Mouse (Mus musculus): Measurements from ENCODE around the gene Gdf7. TPM values are rescaled to one million over a fixed set of nuclear protein-coding genes. Genes with fewer than 3 reads are reported as not detected.

Gene Gdf7
- polyA plus RNA-seq, 2 experiments from 2014 or later, result not detected

DNA sequence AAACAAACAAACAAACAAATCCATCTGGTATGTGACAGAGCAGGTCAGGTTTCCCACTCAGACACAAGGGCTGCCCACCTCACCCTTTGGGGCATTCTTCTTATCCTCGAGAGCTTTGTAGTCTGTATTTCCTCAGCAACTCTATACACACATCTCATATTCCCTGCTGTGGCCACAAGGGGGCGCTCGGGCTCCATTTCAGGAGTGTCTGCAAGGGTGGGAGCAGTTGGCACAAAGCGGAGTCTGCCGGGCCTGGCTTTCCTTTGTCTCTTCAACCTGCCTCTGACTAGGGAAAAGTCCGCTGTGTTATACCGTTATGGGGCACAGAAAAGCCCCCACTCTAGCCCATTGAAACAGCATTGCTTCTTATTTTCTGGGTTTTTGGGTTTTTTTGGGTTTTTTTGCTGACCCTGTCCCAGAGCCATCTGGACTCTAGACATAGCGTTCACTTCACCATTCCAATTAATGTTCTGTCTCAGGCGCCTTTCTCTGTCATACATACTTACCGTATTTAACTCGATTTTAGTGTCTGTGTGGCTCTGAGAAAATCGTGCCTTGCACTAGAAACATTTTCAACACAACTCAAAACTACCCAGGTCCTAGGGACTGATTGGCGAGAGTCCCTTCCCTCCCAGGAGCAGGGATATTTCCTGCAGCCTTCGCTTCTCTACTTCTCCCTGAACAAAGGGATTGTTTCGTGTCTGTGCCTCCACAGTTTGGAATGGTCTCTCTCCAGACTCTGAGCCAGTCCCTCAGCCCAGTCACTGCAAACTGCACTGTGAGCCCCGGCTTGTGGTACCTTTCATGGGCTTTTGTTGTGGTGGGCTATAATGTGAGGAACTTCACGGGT is 25.3 kb upstream of the Gdf7 start:
- peak; percentile 97 for ATAC-seq

DNA sequence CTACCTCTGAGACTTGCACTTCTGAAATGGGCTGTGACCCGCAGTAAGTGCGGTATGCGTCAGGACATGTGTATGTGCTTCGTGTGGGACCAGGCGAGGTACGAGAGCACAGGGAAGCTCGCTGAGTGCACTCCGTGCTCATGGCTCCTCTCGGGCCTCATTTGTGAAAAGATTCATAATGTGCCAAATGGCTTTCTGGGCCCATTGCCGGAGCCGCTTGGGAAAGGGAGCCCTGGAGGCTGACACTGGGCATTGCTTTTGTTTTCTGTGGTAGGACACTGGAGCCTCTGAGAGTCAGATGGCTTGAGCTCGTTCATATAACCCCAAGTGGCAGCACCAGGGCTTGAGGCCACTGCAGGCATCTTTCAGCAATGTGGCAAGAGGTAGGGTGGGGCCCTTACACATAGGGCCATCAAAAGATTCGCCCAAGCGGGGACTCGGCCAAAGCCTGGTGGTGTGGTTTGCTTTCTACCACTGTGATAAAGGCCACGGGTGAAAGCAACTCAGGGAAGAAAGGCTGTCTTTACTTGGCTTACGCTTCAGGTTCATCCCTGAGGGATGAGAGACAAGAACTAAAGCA is 24.3 kb upstream of the Gdf7 start:
- no peak for ATAC-seq

DNA sequence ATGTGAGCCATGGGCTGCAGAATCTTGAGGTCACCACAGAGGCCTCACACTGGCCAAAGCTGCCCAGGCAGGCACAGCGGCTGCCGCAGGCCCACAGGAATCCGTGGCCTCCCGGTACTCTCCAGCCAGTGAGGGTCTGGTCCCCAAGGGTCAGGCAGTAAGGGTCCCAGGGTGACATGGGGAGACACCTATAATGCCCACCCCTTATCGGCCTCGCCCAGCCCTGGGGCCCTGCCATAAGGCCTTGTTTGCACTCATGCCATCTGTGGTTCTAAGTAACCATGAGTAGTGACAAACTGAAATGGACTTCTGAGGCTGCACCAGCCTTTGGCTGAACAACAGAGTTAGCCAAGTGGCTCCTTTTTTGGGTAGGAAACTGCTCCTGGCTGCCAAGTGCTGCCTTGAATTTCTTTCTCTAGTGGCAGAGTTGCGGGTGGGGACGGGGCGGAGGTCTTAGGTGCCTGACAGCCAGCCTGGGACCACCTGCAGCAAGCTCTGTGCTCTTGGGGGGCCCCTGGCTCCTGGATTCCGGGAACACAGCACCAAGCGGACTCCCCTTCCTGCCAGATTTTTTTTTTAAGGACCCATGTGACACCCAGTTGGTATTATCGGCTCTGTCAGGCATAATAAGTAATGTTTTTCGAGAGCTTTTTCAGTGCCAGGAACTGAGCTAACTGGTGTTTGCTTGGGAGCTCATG is 23.6 kb upstream of the Gdf7 start:
- ATAC-seq, result no peak

DNA sequence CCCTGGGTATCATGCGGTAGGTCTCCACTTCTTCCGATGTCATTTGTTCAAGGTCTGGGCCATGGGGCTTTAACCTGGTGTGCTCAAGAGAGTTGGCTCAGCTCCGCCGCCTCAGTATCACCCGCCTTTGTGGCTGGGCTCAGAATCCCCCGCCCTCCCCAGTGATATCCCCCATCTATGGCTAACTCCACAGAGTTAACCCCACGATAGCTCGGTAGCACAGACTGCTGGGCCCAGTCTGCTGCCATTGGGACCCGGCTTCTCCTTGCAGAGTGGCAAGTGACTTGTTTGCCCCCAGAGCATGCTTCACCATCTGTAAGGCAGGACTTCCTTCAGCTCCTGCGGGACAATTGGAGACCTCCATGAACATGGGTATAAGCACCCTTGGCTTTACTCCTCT is 22.3 kb upstream of the Gdf7 start:
- ATAC-seq, result no peak

DNA sequence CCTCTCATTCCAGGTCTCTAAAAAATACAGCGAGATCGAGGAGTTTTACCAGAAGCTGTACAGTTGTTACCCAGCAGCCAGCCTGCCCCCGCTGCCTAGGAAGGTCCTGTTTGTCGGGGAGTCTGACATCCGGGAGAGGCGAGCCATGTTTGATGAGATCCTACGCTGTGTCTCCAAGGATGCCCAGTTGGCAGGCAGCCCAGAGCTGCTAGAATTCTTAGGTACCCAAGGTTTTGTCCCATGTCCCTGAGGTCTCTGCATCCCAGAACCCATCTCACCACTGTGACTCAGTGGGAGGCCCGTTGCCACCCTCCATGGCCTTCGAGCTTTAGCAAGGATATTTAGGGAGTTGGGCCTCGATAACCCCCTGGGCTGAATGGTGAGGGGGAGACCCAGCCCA is 19.8 kb upstream of the Gdf7 start:
- ATAC-seq, result no peak

DNA sequence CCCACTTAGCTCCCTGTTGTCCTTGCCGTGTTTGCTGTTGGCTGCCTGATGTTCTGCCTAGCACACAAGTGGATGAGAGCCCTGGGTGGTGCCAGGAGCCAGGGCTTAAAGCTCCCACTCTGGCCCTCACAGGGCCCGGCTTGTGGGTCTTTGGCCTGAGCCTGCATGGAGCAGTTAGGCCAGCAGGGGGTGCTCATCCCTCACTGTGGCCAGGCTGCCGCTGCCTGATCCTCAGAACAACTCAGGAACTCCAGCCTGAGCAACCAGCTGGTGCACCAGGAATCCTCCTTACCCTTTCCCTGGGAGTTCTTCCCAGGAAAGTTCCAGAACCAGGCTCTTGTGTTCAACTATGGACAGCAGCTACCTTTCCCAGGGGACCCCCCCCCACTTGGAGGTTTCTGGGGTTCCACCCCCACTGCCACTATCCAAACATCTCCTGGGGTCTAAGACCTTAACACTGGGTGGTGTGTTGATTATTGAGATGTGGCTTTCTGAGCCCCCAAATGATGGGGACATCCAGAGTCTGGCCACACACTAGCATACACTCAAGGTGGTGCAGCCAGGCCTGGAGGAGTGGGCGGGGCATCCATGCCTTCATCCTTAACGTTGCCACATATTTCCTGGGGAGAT is 18.4 kb upstream of the Gdf7 start:
- ATAC-seq, result peak; percentile 84

DNA sequence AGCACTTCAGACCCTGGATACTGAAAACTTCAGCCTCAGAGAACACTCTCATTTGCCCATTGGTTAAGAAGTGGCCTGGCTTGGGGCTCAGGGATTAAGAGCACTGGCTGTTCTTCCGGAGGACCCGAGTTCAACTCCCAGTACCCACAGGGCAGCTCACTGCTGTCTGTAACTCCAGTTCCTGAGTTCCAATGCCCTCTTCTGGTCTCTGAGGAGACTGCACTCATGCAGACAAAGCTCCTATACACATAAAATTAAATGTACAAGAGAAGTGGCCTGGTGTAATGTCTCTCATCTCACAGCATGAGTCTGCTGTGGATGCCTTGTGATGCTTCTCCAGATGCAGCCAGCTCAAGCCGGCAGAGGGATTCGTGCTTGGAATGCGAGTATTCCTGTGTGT is 14.8 kb upstream of the Gdf7 start:
- ATAC-seq, result no peak

DNA sequence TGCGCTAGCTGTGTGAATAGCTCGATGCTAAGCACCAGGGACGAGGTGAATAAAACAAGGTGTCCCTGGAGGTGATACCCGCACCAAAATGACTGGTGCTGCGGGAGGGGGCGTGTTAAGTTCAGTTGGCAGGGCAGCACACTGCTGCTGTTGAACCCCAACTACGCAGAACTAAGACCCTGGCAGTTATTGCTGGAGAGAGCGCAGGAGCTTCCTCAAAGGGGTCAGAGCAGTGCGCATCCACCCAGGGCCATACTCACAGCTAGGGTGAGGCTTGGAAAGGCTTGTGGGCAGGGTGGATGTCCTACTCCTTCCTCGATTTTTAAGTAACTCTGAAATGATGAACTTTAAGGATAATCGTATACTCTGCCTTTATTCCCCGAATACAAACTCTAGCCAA is 12.0 kb upstream of the Gdf7 start:
- peak; percentile 50 for ATAC-seq

DNA sequence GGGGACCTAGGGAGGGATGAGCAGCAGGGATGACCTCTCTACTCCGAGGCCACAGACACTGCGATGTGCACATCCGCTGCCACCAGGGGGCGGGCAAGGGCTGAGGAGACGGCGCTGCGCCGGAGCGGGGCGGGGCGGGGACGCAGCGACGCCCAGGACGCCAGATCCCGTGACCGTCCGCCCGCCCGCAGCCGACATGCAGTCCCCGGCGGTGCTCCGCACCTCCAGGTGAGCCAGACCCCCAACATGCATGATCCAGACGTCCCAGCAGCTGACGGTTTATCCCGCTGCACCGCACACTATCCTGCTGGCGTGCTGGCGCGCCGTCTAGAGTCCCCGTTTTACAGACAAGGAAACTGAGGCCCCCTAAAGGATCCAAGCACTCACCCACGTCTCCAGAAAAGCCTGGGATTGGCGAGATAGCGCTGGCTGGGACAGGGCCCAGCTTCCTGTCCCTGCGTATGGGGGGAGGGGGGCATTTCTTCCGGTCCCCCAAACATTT is 11.6 kb upstream of the Gdf7 start, which contains the start of gene Hs1bp3:
TSS of gene Hs1bp3 (plus strand) at position 163 of the 502 bp plus-strand sequence.
- peak; percentile 94 for ATAC-seq

DNA sequence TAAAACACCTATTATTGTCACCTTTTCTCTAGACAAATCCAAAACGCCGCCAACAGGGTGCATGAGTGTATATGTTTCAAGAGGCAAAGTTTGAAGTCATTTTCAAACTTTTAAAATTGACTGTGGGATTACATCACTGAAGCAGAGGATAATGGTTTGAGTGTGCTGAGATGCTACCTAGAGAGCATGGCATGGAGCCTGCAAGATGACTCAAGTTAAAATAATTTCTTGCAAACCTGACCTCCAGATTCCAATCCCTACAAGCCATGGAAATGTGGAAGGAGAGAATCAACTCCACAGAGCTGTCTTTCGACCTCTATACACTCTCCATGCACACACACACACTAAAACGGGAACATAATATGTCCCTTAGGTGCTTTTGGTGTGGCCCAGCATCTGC is 10.5 kb upstream of the Gdf7 start:
- ATAC-seq, result no peak

DNA sequence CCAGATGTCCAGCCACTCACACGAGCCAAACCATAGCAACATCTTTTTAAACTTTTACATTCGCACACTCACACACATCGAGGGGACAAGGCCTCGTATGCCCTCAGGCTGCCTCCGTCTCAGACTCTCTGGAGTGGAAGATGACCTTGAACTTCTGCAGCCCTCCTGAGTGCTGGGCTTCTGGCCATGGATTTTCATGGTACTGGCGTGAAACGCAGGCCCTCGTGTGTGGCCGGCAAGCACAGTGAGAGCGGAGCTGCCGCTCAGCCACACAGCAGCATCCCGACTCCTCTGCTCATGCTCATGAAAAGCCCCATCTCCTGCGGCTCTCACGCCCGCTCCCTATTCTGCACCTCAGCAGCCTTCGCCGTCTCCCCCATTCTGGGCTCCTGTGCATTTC is 9.2 kb upstream of the Gdf7 start:
- ATAC-seq, result no peak

DNA sequence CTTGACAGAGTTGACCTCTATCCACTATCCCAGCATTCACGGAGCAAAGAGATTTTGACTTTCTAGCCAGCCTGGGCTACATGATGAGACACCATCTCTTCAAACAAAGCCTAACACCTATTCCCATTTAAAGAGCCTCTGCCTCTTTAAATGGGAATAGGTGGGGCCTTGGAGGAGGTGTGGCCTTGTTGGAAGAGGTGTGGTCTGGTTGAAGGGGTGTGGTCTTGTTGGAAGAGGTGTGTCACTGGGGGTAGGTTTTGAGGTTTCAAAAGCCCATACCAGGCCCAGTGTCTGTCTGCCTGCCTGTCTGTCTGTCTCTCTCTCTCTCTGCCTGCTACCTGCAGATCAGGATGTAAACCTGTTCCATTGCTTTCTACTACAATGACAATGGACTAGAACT is 5.2 kb upstream of the Gdf7 start:
- peak; percentile 70 for ATAC-seq

DNA sequence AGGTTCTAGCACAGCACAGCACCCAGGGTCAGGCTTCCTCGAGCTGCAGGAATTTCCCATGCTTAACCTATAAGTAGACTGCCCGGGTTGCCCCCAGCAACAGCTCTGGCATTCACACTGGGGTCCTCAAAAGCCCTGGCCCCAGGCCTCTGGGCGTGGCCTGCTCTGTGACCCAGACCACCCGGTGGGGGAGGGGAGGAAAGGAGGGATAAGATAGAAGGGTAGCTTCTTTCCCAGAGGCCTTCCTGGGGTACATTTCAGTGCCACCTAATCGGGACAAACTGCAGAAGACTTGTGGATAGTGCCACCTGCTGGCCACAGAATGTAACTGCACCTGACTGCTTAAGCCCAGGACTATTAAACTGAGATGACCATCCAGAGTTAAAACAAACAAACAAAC is 4.7 kb upstream of the Gdf7 start:
- ATAC-seq, result peak; percentile 71

DNA sequence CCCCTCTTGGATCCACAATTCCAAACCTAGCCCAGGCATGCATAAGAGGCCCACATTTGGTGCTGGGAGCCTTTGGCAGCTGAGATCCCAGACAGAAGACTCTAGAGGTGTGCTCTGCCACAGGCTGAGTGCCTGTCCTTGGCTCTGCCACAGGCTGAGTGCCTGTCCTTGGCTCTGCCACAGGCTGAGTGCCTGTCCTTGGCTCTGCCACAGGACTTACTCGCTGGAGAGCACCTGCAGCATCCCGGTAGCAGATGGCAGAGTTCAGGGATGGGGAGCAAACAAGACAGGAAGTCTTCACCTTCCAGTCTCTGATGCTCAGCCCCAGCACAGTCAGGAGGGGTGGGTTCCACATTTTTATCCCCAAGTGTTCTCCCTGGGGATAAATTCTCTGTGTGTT is 3.5 kb upstream of the Gdf7 start:
- ATAC-seq, result no peak

DNA sequence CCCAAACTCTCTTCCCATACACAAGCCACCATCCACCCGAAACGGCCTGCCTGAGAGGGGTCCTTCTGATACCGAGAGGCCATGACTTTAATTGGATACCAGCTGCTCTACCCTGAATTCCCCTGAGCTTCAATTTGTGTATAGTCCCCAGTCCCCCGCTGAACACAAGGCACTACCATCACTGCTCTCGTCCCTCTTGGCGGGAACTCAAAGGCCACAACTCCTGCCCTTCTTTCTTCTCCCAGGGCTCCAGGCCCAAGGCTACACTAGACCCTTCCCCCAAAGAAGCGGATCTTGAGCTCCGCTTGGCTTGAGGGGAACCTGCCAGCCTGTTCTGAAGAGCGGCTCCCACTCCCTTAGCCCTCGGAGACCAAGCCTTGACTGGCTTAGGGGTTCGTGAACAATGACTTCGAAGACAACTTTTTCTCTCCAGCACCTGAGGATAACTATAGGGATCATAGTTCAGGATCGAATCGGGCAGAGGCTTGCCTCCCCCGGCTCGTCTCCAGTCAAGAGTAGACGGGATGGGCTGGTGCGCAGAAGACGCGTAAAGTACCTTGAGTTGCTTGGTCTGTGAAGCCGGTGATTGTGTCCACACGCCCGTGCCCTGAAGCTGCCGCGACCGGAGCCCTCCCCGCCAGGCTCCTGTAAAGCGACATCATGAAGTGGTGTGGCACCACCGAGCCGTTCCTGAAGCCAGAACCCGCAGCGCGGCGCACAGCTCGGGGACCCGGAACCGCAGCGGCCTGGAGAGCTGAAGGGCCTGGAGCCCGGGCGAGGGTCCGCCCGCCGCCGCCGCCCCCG is 541 bp downstream of the Gdf7 start:
- no peak for ATAC-seq

DNA sequence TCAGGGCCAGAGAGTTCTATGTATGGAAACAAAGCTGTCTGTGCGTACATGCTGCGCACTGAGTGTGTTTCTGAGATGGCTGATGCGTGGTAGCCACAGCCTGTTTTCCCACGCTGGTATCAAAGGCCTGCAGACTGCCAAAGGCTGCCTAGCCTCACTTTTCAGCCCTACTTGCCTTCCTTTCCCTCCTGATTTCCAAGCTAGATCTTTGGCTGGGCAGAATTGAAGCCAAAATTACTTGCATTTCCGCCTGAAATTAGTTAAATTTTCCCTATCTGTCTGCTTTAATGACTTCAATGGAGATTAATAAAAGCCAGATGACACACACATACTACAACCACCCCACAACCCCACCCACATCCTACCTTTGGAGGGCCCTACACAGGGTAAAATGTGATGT is 1.2 kb downstream of the Gdf7 start:
- no peak for ATAC-seq

DNA sequence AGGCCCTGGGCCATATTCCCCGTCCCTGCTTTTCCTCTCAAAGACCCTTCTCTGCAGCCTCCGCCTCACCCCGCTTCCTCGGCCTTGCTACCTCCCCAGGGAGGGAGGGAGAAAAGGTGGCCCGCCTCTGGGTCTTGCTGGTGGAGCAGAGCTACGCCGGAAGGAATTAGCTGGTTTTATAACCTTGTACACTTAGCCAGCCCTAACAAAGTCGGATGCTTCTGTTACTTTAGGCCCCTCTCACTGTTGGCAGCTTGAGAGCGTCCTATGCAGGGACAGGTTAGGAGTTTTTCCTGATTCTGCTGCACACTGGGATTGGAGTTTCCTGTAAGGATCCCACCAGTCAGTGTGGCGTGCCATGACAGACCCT is 1.7 kb downstream of the Gdf7 start:
- no peak for ATAC-seq

DNA sequence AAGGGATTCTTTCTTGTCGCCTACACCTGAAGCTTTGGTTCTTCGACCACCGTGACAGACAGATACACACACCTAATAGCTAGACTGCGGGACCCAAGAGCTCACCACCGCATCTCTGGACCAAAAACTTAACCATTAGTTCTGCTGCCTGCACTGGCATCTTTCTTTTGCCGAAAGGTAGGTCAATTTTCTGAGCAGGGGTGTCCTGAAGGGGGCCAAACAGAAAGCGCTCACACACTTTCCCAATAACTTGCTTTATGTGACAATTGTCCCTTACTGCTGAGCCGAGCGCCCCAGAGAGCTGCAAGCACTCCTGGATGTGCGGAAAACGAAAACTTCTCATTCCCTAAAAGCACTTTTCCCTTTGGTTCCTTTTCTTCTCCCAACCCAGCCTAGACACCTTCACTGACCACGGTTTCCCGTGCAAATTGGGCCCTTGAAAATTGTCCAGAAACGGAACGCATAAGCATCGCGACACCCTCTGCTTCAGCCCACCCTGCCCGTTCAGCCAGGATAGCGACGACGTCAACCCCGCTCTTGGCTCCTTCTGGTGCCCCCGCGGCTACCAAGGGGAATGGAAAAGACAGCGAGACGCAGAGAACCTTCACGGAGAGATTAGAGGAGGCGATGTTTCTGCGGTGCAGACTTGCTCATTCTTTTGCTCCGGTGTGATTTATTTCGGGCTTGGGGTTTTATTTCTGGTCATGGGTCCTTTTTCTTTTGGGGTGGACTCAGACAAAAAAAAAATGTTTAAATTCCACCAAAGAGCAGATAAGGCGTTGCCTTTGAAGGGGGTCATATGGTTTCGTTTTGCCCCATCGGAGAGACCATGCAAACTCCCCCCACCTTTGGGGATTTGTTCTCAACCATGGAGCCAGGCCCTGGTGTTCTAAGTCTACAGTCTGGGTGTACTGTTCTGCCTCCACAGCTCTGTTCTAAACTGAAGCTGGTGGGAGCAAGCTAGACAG is 2.3 kb downstream of the Gdf7 start:
- no peak for ATAC-seq

DNA sequence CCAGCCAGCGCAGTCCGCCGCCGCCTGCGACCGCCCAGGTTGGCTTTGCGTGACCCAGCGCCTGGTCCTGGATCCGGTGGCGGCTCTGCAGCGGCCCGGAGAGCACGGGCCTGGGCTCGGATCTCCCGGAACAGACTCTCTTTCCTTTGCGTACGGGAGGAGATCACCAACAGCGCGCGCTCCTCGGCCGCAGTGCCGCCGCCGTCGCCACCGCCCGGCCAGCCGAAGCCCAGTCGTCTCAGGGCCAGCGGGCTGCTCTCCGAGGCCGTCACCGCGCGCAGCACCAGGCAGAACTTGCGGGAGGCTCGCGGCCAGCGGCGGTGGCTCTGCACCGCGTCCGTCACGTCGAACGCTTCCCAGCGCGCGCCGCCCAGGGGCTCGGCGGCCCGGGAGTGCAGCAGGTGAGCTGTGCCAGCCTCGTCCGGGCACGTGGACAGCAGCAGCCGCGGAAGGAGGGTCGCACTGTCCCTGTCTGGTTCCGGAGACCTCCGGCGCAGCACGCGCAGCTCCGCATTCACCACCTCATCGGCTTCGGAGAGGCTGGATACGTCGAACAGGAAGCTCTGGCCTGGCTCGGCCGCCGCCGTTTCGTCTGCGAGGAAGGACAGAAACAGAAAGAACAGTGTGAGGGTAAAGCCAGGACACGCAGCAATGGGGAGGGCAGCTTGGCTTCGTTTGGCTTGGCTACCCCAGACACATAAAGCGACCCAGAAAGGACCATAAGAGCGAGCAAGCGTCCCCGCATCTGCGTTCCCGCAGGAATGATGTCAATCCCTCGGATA is 3.2 kb downstream of the Gdf7 start:
- no peak for ATAC-seq

DNA sequence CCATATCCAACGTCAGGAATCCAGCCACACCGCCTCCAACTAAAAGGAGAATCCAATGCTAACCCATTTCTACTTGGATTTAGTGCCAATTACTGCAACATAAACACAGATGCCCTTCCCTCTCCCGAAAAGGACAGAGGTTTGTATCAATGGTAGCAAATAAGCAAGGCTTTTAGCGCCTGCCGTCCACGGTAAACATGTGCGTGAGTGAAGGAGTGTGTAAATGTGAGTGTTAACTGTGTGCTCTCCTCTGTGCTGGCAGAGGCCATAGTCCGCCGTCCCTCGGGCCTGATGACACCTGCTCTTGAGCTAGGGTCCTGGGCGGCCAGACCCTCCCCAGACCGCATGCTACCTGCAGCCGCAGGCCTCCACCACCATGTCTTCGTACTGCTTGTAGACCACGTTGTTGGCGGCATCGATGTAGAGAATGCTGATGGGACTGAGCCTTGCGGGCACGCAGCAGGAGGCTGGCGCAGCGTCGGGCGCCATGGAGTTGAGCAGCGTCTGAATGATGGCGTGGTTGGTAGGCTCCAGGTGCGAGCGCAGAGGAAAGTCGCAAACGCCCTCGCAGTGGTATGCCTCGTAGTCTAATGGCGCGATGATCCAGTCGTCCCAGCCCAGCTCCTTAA is 4.1 kb downstream of the Gdf7 start:
- ATAC-seq, result no peak

All from CD4-positive, CD25-positive, alpha-beta regulatory T cell, adult 4 months (primary cell).